Mouse (Mus musculus) heart, adult 8-10 months (tissue): Measurements from ENCODE around the gene Olfr332. TPM values are rescaled to one million over a fixed set of nuclear protein-coding genes. Genes with fewer than 3 reads are reported as not detected.
"Not testable (repeated sequence)": the region's sequence is repeated elsewhere in the genome, so short reads cannot be mapped to it uniquely, and the experiment has no call there.

ENCODE experiments used
- DNase-seq: peaks from one replicate; pipeline ENCODE4 v3.0.0; 2022; ENCODE audit warnings: low spot score
- total RNA-seq, 4 experiments: library from RNA; stranded (reverse); gene quantifications; 2 replicates each; pipeline ENCODE4 v1.2.4; 2022

Gene Olfr332
- total RNA-seq = not detected

GRCm38 (mm10) chr11:58492455-58492854, at the start of gene Olfr332:
TSS of gene Olfr332 (minus strand) at chr11:58492555.
- no peak for DNase-seq

DNA sequence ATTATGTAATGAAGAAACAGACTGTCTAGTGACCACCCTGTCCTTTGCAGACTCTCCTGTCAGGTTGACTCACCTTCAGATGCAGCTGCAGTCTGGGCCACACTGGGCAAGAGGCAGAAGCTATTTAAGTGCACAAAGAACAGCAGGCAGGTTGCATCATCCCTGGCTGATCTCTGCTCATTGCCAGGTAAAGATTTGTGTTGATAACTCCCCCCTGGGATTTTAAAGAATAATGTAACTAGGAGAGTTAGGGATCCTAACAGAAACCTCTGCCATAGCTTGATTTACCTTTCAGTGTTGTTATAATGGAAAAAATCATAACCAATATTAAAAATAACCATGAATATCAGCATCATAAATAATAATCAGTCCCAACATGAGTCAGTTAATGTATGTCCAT, 42.4 kb upstream of the Olfr332 start, which contains the start of gene Olfr330:
Olfr330 (minus strand) TSS at position 101 of the 400 bp plus-strand sequence.
- not testable (repeated sequence) for DNase-seq

- peak; percentile 4 for DNase-seq
Observed at GRCm38 (mm10) chr11:58519756-58520155, 27.4 kb upstream of the Olfr332 start.

GRCm38 (mm10) chr11:58518916-58519315, 26.6 kb upstream of the Olfr332 start:
- peak; percentile 53 for DNase-seq

DNA sequence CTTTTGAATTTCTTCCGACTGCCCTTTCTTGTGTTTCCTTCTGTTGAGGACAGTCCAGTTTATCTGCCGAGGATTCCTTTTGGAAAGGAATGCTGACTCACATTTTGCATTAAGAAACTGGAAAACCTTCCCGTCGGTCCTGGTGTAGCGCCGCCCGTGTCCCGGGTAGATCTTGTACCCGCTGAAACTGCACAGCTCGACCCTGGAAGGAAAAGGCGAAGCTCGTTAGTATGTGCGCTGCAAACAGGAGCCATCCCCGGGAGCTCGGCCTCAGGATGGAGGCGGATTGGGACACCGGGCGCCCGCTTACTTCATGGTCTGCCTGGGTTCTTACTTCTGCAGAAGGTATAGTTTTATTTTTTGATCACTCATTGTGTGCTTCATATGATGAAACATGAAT, 16.7 kb upstream of the Olfr332 start:
- DNase-seq = not testable (repeated sequence)

DNA sequence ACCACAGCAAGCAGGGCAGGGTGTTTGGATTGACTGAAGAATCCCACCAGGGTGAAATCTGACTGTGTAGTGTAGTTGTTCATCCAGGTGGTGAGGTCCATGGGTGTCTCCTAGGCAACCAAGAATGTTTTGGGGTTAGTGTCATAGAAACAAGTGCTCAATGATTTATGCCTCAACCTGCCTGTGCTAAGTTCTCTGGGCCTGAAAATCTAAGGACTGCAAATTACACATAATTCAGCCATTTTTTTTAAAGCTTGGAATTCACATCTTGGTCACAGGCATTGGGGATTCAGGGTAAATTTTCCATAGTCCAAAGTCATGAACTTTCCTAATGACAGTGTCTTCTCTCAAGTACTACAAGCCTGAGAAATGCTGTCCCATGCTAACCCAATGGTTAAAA, 10.1 kb upstream of the Olfr332 start, which contains the start of gene Olfr331:
Olfr331 (minus strand) TSS at position 101 of the 400 bp plus-strand sequence.
- DNase-seq = not testable (repeated sequence)

DNA sequence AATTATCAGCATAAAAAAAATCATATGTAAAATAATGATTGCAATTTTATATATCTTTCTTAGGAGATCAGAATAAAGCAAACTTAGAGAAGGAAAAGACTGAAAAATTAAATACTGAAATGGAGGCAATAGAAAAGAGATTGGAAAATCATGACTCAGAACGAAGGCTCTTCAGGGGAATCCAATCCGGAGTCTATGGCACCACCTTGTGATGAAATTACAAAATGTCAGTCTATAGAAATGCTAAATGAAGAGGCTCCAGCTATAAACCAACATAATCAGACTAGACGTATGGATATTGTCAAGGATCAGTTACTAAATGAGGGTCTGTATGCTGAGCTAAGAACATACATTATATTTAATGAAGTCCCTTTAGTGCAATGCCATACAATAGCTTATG, 6.9 kb upstream of the Olfr332 start:
- peak; percentile 6 for DNase-seq

GRCm38 (mm10) chr11:58498761-58499160, 6.4 kb upstream of the Olfr332 start:
- peak; percentile 62 for DNase-seq

GRCm38 (mm10) chr11:58462170-58462569, 30.2 kb downstream of the Olfr332 start, which contains the start of gene Olfr30:
TSS of gene Olfr30 (minus strand) at chr11:58462270.
- no peak for DNase-seq

DNA sequence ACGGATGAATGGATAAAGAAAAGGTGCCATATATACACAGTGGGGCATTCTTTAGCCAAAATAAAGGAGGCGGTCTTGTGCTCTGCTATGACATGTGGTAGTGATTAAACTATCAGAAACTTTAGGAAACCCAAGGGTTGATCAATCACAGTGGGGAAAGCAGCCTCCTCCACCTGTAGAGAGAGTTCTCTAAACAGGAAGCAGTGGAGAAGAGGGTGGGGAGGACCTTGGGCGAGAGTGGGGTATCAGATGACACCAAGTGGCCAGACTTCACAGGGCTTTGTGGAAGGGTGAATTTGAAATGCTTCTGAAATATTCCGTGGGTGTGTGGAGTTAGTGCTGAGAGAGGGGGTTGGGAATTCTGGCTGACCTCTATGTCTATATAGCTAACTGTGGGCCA, 38.8 kb downstream of the Olfr332 start:
- no peak for DNase-seq

DNA sequence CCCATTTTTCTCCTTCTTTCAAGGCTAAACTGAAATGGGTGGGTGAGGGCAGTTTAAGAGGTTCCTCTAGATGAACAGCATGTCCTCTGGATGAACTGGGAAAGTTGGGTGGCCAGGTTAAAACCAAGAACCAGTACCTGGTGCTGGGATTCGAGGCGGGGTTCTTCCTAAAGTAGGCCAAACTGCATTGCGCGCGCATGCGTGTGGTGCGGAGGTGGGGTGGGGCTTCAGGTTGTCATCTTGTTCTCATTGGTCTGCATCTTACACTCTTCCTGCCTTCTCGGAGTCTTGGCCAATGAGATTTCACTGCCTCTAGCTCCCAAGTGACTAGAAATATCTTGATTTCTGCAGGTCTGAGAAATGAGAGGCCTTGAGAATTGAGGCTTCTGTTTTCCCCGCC, 39.6 kb downstream of the Olfr332 start, which contains the start of gene Lypd9:
Lypd9 (minus strand) TSS at position 165 of the 400 bp plus-strand sequence.
- DNase-seq = no peak

Other genes starting within 250 kb of the Olfr332 start
- gene 4930438A08Rik, start 217.8 kb downstream of the Olfr332 start, total RNA-seq = not detected
- gene Zfp692, start 185.5 kb downstream of the Olfr332 start, total RNA-seq = 1 to 10 TPM; 3.0 to 5.0 (median 3.5) TPM
- gene Zfp672, start 162.2 kb downstream of the Olfr332 start, total RNA-seq = 10 to 100 TPM; 41.4 to 45.8 (median 45.2) TPM
- 10 to 100 TPM; 25.4 to 36.8 (median 30.4) TPM for gene Sh3bp5l, start 161.8 kb downstream of the Olfr332 start, total RNA-seq
- gene Lypd8, start 113.5 kb downstream of the Olfr332 start, total RNA-seq = not detected
- gene 1810065E05Rik, start 71.4 kb downstream of the Olfr332 start, total RNA-seq = not detected
- gene Gm12253, start 60.0 kb downstream of the Olfr332 start, total RNA-seq = not detected
- gene Lypd9, start 39.6 kb downstream of the Olfr332 start, total RNA-seq = not detected
- not detected for gene Olfr30, start 30.3 kb downstream of the Olfr332 start, total RNA-seq
- not detected for gene Olfr331, start 10.0 kb upstream of the Olfr332 start, total RNA-seq
- not detected for gene Olfr330, start 42.3 kb upstream of the Olfr332 start, total RNA-seq
- gene Olfr329-ps, start 53.9 kb upstream of the Olfr332 start, total RNA-seq = not detected
- gene Olfr328, start 63.1 kb upstream of the Olfr332 start, total RNA-seq = not detected
- gene Olfr224, start 78.0 kb upstream of the Olfr332 start, total RNA-seq = not detected
- gene Olfr325, start 85.2 kb upstream of the Olfr332 start, total RNA-seq = not detected
- not detected for gene Olfr324, start 102.6 kb upstream of the Olfr332 start, total RNA-seq
- gene 2210407C18Rik, start 123.5 kb upstream of the Olfr332 start, total RNA-seq = 1 to 10 TPM; 3.2 to 9.2 (median 6.2) TPM
- gene Olfr323, start 137.9 kb upstream of the Olfr332 start, total RNA-seq = not detected
- gene Trim58, start 147.9 kb upstream of the Olfr332 start, total RNA-seq = not detected
- gene Olfr322, start 166.2 kb upstream of the Olfr332 start, total RNA-seq = not detected
- gene Olfr320, start 188.5 kb upstream of the Olfr332 start, total RNA-seq = not detected
- gene Olfr319, start 206.6 kb upstream of the Olfr332 start, total RNA-seq = not detected
- gene Olfr318, start 231.5 kb upstream of the Olfr332 start, total RNA-seq = not detected
- gene Olfr317, start 246.7 kb upstream of the Olfr332 start, total RNA-seq = not detected